Mouse (Mus musculus): Measurements from ENCODE around the gene Cdv3. TPM values are rescaled to one million over a fixed set of nuclear protein-coding genes. Genes with fewer than 3 reads are reported as not detected.

The Cdv3 gene
- polyA plus RNA-seq, 1 experiment: 58.3 TPM

DNA sequence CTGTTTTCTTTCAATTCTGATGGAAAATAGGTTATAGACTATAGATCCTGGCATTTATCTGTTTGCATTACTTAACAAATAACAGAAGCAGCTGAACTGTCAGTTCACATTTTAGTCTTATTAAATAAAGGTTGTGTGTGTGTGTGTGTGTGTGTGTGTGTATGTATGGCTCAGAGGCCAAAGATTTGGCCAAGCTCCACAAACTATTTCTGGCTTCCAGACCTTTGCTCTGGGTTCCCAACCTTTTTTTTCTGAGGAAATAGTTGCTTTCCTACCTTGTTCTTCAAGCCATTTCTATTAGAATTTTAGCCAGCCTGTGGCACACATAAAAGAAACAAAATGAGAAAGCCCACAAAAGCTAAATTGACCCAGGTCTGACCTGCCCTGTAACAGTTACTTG lies 16.8 kb downstream of the Cdv3 start:
- DNase-seq: no peak
- H3K4me1 ChIP-seq (ENCODE audit: control insufficient read depth, insufficient read depth, low read length): no peaks in the 10 kb centered on the region
- H3K27me3 ChIP-seq (ENCODE audit: control insufficient read depth, insufficient read depth, low read length): no peaks in the 10 kb centered on the region; the same call in 1 of the 2 replicates
- no peak overlapping the region for H3K4me3 ChIP-seq (replicated peaks; ENCODE audit: insufficient read depth, low read depth, low read length)
- no peak for TF ChIP-seq CTCF (IDR thresholded peaks at IDR 0.05; ENCODE audit: borderline replicate concordance, insufficient read depth, low read depth, low read length)
- no peak for TF ChIP-seq POLR2A (IDR thresholded peaks at IDR 0.05; ENCODE audit: borderline replicate concordance, insufficient read depth, low read length)
- H3K27ac ChIP-seq (ENCODE audit: insufficient read depth, low read length): no peak overlapping the region

DNA sequence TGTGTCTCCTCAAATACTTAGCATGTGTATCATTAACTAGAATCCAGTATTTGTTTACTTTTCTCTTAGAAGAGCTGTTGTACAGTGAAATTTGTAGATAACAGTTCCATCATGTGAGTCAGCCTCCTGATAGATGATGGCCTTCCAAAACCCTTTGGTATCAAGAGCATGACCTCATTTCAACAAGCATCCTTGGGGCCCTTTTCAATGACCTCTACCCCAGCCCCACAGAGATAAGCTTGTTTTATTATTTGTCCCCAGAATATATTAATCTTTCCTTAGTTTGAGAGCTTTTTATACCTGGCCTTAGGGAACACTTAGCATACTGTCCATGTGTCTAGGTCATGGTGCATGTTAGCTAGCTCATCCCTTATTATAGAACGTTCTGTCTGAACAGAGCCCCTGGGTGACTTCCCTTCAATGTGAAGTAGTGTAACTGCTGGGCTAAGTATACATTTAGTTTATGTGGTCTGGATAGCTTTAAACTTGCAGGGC lies 17.6 kb downstream of the Cdv3 start:
- DNase-seq: no peak
- TF ChIP-seq CTCF (IDR thresholded peaks at IDR 0.05; ENCODE audit: borderline replicate concordance, insufficient read depth, low read depth, low read length) (no peak), POLR2A (IDR thresholded peaks at IDR 0.05; ENCODE audit: borderline replicate concordance, insufficient read depth, low read length) (no peak)
- no peaks in the 10 kb centered on the region; the same call in 1 of the 2 replicates for H3K27me3 ChIP-seq (ENCODE audit: control insufficient read depth, insufficient read depth, low read length)
- WGBS: 81% methylated on average over 1 of the region's 1 CpGs
- no peaks in the 10 kb centered on the region for H3K4me1 ChIP-seq (ENCODE audit: control insufficient read depth, insufficient read depth, low read length)
- H3K27ac ChIP-seq (ENCODE audit: insufficient read depth, low read length): no peak overlapping the region
- H3K4me3 ChIP-seq (replicated peaks; ENCODE audit: insufficient read depth, low read depth, low read length): no peak overlapping the region

DNA sequence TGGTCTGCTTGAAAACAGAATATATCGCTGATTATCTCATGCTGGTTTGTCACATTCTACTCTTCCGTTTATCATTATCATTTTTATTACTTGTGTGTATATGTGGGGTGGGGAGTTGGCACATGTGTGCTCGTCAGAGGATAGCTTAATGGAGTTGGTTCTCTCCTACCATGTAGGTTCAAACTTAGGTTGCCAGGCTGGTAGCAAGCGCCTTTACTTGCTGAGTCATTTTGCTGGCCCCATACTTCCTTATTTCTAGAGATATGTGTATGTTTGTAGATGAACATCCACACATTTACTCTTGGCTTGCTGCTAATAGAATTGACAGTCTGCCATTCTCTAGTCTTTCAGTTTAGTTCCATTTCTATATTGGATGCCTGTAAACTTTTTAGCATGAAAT lies 18.6 kb downstream of the Cdv3 start:
- DNase-seq: no peak
- Histone ChIP-seq H3K27me3 (ENCODE audit: control insufficient read depth, insufficient read depth, low read length) (no peaks in the 10 kb centered on the region; the same call in 1 of the 2 replicates), H3K27ac (ENCODE audit: insufficient read depth, low read length) (no peak overlapping the region), H3K4me3 (replicated peaks; ENCODE audit: insufficient read depth, low read depth, low read length) (no peak overlapping the region), H3K4me1 (ENCODE audit: control insufficient read depth, insufficient read depth, low read length) (no peaks in the 10 kb centered on the region)
- TF ChIP-seq POLR2A (IDR thresholded peaks at IDR 0.05; ENCODE audit: borderline replicate concordance, insufficient read depth, low read length) (no peak), CTCF (IDR thresholded peaks at IDR 0.05; ENCODE audit: borderline replicate concordance, insufficient read depth, low read depth, low read length) (no peak)
- 85% methylated on average over 4 of the region's 4 CpGs for WGBS

DNA sequence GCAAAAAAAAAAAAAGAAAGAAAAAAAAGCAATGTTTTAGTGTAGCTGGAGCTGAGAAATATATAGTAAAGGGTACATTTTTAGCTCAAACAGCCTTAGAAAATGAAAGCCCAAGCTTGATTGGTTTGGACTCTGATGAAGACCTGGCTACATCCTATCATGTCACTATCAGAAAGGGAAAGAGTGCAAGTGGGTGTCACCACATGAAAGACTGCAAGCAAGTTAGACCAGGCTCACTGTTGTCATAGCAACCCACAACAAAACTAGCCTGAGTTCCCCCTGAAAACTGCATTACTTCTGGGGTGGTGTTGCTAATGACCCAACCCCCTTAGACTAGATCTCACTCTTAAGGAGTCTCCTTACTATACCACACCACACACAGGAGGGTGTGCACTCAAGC lies 28.7 kb downstream of the Cdv3 start:
- no peak for DNase-seq
- Histone ChIP-seq H3K27ac (ENCODE audit: insufficient read depth, low read length) (no peak overlapping the region), H3K4me3 (replicated peaks; ENCODE audit: insufficient read depth, low read depth, low read length) (no peak overlapping the region), H3K27me3 (ENCODE audit: control insufficient read depth, insufficient read depth, low read length) (no peaks in the 10 kb centered on the region), H3K4me1 (ENCODE audit: control insufficient read depth, insufficient read depth, low read length) (no peaks in the 10 kb centered on the region)
- TF ChIP-seq POLR2A (IDR thresholded peaks at IDR 0.05; ENCODE audit: borderline replicate concordance, insufficient read depth, low read length) (no peak), CTCF (IDR thresholded peaks at IDR 0.05; ENCODE audit: borderline replicate concordance, insufficient read depth, low read depth, low read length) (no peak)

DNA sequence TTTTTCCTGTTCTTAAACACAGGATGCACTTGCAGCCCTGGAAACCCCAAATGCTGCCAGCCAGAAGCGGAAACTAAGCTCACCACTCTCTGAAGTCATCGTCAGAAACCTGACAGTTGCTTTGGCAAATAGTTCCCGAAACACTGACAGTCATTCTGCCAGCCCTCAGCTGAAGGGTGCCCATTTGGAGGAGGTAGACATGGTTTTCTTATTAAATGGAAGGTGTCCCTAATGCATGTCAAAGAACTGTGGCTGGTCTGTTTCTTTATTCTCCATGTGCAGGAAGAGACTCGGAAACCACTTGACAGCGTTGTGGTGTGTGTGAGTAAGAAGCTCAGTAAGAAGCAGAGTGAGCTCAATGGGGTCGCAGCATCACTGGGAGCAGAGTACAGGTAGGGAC lies 33.0 kb downstream of the Cdv3 start:
- WGBS: 86% methylated on average over 6 of the region's 6 CpGs
- Histone ChIP-seq H3K27ac (ENCODE audit: insufficient read depth, low read length) (no peak overlapping the region), H3K4me1 (ENCODE audit: control insufficient read depth, insufficient read depth, low read length) (no peaks in the 10 kb centered on the region), H3K27me3 (ENCODE audit: control insufficient read depth, insufficient read depth, low read length) (no peaks in the 10 kb centered on the region), H3K4me3 (replicated peaks; ENCODE audit: insufficient read depth, low read depth, low read length) (no peak overlapping the region)
- TF ChIP-seq POLR2A (IDR thresholded peaks at IDR 0.05; ENCODE audit: borderline replicate concordance, insufficient read depth, low read length) (no peak), CTCF (IDR thresholded peaks at IDR 0.05; ENCODE audit: borderline replicate concordance, insufficient read depth, low read depth, low read length) (no peak)
- no peak for DNase-seq

DNA sequence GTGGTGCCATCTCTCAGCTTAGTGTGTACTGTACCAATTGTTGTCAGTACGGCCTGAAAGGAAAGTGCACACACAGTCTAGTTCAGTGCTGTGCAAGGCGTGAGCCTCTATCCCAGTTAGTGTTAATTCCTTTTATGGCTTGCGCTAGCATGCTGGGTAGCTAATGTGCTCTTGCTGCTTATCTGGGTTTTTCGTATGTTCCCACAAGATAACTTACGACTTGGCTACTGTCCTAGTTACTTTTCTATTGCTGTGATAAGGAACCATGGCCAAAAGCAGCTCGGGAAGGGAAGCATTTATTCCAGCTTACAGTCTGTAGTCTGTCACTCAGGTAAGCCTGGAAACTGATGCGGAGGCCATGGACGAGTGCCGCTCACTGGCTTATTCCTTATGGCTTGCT lies 39.2 kb downstream of the Cdv3 start:
- no peak for TF ChIP-seq POLR2A (IDR thresholded peaks at IDR 0.05; ENCODE audit: borderline replicate concordance, insufficient read depth, low read length)
- no peak for TF ChIP-seq CTCF (IDR thresholded peaks at IDR 0.05; ENCODE audit: borderline replicate concordance, insufficient read depth, low read depth, low read length)
- Histone ChIP-seq H3K27ac (ENCODE audit: insufficient read depth, low read length) (no peak overlapping the region), H3K4me3 (replicated peaks; ENCODE audit: insufficient read depth, low read depth, low read length) (no peak overlapping the region), H3K27me3 (ENCODE audit: control insufficient read depth, insufficient read depth, low read length) (no peaks in the 10 kb centered on the region), H3K4me1 (ENCODE audit: control insufficient read depth, insufficient read depth, low read length) (no peaks in the 10 kb centered on the region)
- WGBS: 92% methylated on average over 9 of the region's 9 CpGs
- DNase-seq: no peak

DNA sequence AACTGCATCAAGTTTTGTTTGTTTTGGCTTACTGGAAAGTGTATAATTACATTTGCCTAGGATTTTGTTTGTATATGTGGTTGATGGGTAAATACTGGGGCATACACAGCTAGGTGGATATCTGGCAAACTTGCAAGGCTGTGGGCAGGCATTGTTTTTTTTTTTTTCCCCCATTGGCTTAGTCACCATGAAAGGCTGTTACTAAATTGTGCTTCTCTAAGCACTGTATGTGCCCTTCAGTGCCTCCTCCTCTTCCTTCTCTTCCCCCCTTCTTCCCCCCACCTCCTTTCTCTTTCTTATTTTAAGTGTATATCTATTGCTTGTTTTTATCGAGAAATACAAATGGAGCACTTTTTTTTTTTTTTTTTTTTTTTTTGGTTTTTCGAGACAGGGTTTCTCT lies 41.0 kb downstream of the Cdv3 start:
- no peaks in the 10 kb centered on the region for H3K27me3 ChIP-seq (ENCODE audit: control insufficient read depth, insufficient read depth, low read length)
- H3K4me1 ChIP-seq (ENCODE audit: control insufficient read depth, insufficient read depth, low read length): no peaks in the 10 kb centered on the region
- no peak overlapping the region for H3K4me3 ChIP-seq (replicated peaks; ENCODE audit: insufficient read depth, low read depth, low read length)
- DNase-seq: no peak
- TF ChIP-seq POLR2A (IDR thresholded peaks at IDR 0.05; ENCODE audit: borderline replicate concordance, insufficient read depth, low read length): no peak
- no peak for TF ChIP-seq CTCF (IDR thresholded peaks at IDR 0.05; ENCODE audit: borderline replicate concordance, insufficient read depth, low read depth, low read length)
- no peak overlapping the region for H3K27ac ChIP-seq (ENCODE audit: insufficient read depth, low read length)
- WGBS: 78% methylated on average over 1 of the region's 2 CpGs

DNA sequence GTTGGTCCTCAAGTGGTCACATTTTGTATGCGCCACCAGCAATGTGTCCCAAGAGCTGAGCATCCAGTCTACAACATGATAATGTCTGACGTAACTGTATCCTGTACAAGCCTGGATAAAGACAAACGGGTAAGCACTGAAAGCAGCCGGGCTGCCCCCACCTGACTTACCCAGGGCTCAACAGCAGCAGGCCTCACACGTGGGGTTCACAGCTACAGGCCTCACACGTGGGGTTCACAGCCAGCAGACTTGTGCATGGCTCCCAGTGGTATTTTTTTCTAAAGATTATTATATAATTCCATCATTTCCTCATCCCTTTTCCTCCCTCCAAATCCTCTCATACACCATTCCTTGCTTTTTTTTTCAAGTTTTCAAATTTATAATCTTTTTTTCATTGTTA lies 55.8 kb downstream of the Cdv3 start:
- H3K4me3 ChIP-seq (replicated peaks; ENCODE audit: insufficient read depth, low read depth, low read length): no peak overlapping the region
- no peak overlapping the region for H3K27ac ChIP-seq (ENCODE audit: insufficient read depth, low read length)
- peak in 1 of 2 experiments; percentile 9 for DNase-seq
- 84% methylated on average over 6 of the region's 6 CpGs for WGBS
- TF ChIP-seq CTCF (IDR thresholded peaks at IDR 0.05; ENCODE audit: borderline replicate concordance, insufficient read depth, low read depth, low read length) (no peak), POLR2A (IDR thresholded peaks at IDR 0.05; ENCODE audit: borderline replicate concordance, insufficient read depth, low read length) (no peak)
- H3K4me1 ChIP-seq (ENCODE audit: control insufficient read depth, insufficient read depth, low read length): no peaks in the 10 kb centered on the region
- H3K27me3 ChIP-seq (ENCODE audit: control insufficient read depth, insufficient read depth, low read length): no peaks in the 10 kb centered on the region

Measured in cerebellum, adult 2 months (tissue).